Mouse (Mus musculus) liver, embryonic 16.5 days (tissue): ENCODE results near the gene Tle4. TPM values are rescaled to one million over a fixed set of nuclear protein-coding genes. Genes with fewer than 3 reads are reported as not detected.
"Not testable (repeated sequence)": the region's sequence is repeated elsewhere in the genome, so short reads cannot be mapped to it uniquely, and the experiment has no call there.

Source experiments
- ATAC-seq: fragments of 200-750 bp; cut with Nextera tagmentation; 2 replicates; pipeline ENCODE4 v1.8.0; 2017; ENCODE audit warnings: low read depth, mild to moderate bottlenecking, moderate number of reproducible peaks, moderate library complexity
- H3K27ac ChIP-seq: fragments of 300-500 bp; sonication (generic); 2 replicates; pipeline ENCODE4 v1.5.1; 2014; ENCODE audit warnings: mild to moderate bottlenecking, low read length
- H3K27me3 ChIP-seq: fragments of 300-500 bp; sonication (generic); 2 replicates; pipeline ENCODE4 v1.6.1; 2014; ENCODE audit warnings: low read depth, low read length, mixed read lengths; ENCODE audit not compliant: control insufficient read depth, insufficient read depth
- H3K36me3 ChIP-seq: fragments of 300-500 bp; sonication (generic); 2 replicates; pipeline ENCODE4 v1.6.1; 2014; ENCODE audit warnings: mild to moderate bottlenecking; ENCODE audit not compliant: control insufficient read depth, insufficient read depth
- H3K4me1 ChIP-seq: fragments of 300-500 bp; sonication (generic); 2 replicates; pipeline ENCODE4 v1.6.1; 2014; ENCODE audit warnings: low read depth, low read length, mixed read lengths; ENCODE audit not compliant: control insufficient read depth
- H3K4me2 ChIP-seq: fragments of 300-500 bp; sonication (generic); 2 replicates; pipeline ENCODE4 v1.6.1; 2014; ENCODE audit warnings: low read depth, low read length, mixed read lengths
- H3K4me3 ChIP-seq: fragments of 300-500 bp; sonication (generic); 2 replicates; pipeline ENCODE4 v1.5.1; 2014; ENCODE audit warnings: low read depth, mild to moderate bottlenecking, low read length
- H3K9ac ChIP-seq: fragments of 300-500 bp; sonication (generic); 2 replicates; pipeline ENCODE4 v1.6.1; 2014; ENCODE audit warnings: low read depth, low read length
- H3K9me3 ChIP-seq: fragments of 300-500 bp; sonication (generic); replicated peaks from 2 replicates; pipeline ENCODE4 v1.6.1; 2016; ENCODE audit warnings: low read length; ENCODE audit not compliant: control insufficient read depth
- WGBS: fragments of 180-500 bp; shearing (Covaris S2); extraction: QIAGEN DNeasy Blood & Tissue Kit; methylation state at CpG from one replicate; pipeline ENCODE4 v1.1.7; 2014; ENCODE audit not compliant: insufficient replicate concordance; 5-methylcytosine and 5-hydroxymethylcytosine counted together
- polyA plus RNA-seq: library from polyadenylated mRNA; unstranded; fragments of >200 nt; fragmentation: Nextera tagmentation; extraction: Ambion mirVana; gene quantifications from 2 replicates; pipeline ENCODE4 v1.2.1, GENCODE M21; 2015

Gene Tle4
- polyA plus RNA-seq = 2.9 and 3.1 TPM in 2 replicates

GRCm38 (mm10) chr19:14597917-14598689 is at the start of gene Tle4:
Tle4 (minus strand) TSS chr19:14598051.
- Histone ChIP-seq H3K4me1 (peaks cover 20% of the 10 kb centered on the region), H3K4me3 (peak within 1 kb of the TSS; percentile 83), H3K4me2 (peak within 1 kb of the TSS; percentile 95), H3K9ac (peak within 1 kb of the TSS; percentile 81), H3K27me3 (no peaks in the 10 kb centered on the region), H3K9me3 (no peaks in the 10 kb centered on the region), H3K27ac (peak within 1 kb of the TSS; percentile 91), H3K36me3 (no peaks in the 10 kb centered on the region)
- WGBS = under 1% methylated on average over 71 of the region's 71 CpGs
- peak; percentile 93 for ATAC-seq

GRCm38 (mm10) chr19:14645666-14646065 is 47.8 kb upstream of the Tle4 start:
- 17% methylated on average over 2 of the region's 2 CpGs for WGBS
- Histone ChIP-seq H3K4me1 (no peaks in the 10 kb centered on the region), H3K9me3 (no peaks in the 10 kb centered on the region), H3K27ac (no peak overlapping the region), H3K27me3 (no peaks in the 10 kb centered on the region), H3K9ac (no peak overlapping the region), H3K4me3 (no peak overlapping the region), H3K36me3 (no peaks in the 10 kb centered on the region), H3K4me2 (no peak overlapping the region)
- no peak for ATAC-seq

GRCm38 (mm10) chr19:14644756-14645155 is 46.9 kb upstream of the Tle4 start:
- Histone ChIP-seq H3K4me1 (no peaks in the 10 kb centered on the region), H3K4me3 (no peak overlapping the region), H3K4me2 (no peak overlapping the region), H3K9ac (no peak overlapping the region), H3K27me3 (no peaks in the 10 kb centered on the region), H3K9me3 (no peaks in the 10 kb centered on the region), H3K27ac (no peak overlapping the region), H3K36me3 (no peaks in the 10 kb centered on the region)
- 50% methylated on average over 3 of the region's 3 CpGs for WGBS
- ATAC-seq = no peak

- WGBS = 82% methylated on average over 4 of the region's 4 CpGs
- not testable (repeated sequence) for H3K4me2 ChIP-seq, ATAC-seq, H3K27ac ChIP-seq, H3K9ac ChIP-seq, H3K4me3 ChIP-seq, H3K9me3 ChIP-seq, H3K27me3 ChIP-seq, H3K4me1 ChIP-seq, H3K36me3 ChIP-seq
Observed at GRCm38 (mm10) chr19:14643091-14643490, 45.2 kb upstream of the Tle4 start.

GRCm38 (mm10) chr19:14642663-14643062 is 44.8 kb upstream of the Tle4 start:
- ATAC-seq = no peak
- Histone ChIP-seq H3K4me1 (no peaks in the 10 kb centered on the region), H3K4me2 (no peak overlapping the region), H3K36me3 (no peaks in the 10 kb centered on the region), H3K27me3 (no peaks in the 10 kb centered on the region), H3K27ac (no peak overlapping the region), H3K9me3 (no peaks in the 10 kb centered on the region), H3K9ac (no peak overlapping the region), H3K4me3 (no peak overlapping the region)
- 46% methylated on average over 10 of the region's 10 CpGs for WGBS

GRCm38 (mm10) chr19:14635213-14635928 is 37.5 kb upstream of the Tle4 start:
- WGBS = 16% methylated on average over 10 of the region's 10 CpGs
- Histone ChIP-seq H3K27ac (0 out of 2 replicates have a peak overlapping the region, but pooled peaks have one; percentile 12), H3K4me2 (peak overlapping the region; percentile 13; the same call in 1 of the 2 replicates), H3K4me1 (peaks cover 3% of the 10 kb centered on the region; the same call in 1 of the 2 replicates), H3K27me3 (no peaks in the 10 kb centered on the region), H3K36me3 (no peaks in the 10 kb centered on the region), H3K9me3 (no peaks in the 10 kb centered on the region), H3K4me3 (no peak overlapping the region), H3K9ac (no peak overlapping the region)
- peak; percentile 59; the same call in 1 of the 2 replicates for ATAC-seq

GRCm38 (mm10) chr19:14623355-14623754 is 25.5 kb upstream of the Tle4 start:
- H3K9ac ChIP-seq = no peak overlapping the region
- no peak for ATAC-seq
- H3K4me1 ChIP-seq = no peaks in the 10 kb centered on the region
- no peak overlapping the region for H3K4me2 ChIP-seq
- WGBS = 63% methylated on average over 4 of the region's 4 CpGs
- no peak overlapping the region for H3K27ac ChIP-seq
- no peaks in the 10 kb centered on the region for H3K27me3 ChIP-seq
- H3K9me3 ChIP-seq = no peaks in the 10 kb centered on the region
- H3K4me3 ChIP-seq = no peak overlapping the region
- H3K36me3 ChIP-seq = no peaks in the 10 kb centered on the region

GRCm38 (mm10) chr19:14620534-14620933 is 22.7 kb upstream of the Tle4 start:
- Histone ChIP-seq H3K9me3 (no peaks in the 10 kb centered on the region), H3K4me3 (no peak overlapping the region), H3K4me2 (no peak overlapping the region), H3K9ac (no peak overlapping the region), H3K27me3 (no peaks in the 10 kb centered on the region), H3K4me1 (no peaks in the 10 kb centered on the region), H3K27ac (no peak overlapping the region), H3K36me3 (no peaks in the 10 kb centered on the region)
- no peak for ATAC-seq
- WGBS = 86% methylated on average over 1 of the region's 1 CpGs

- Histone ChIP-seq H3K4me2 (no peak overlapping the region), H3K4me1 (no peaks in the 10 kb centered on the region), H3K4me3 (no peak overlapping the region), H3K9ac (no peak overlapping the region), H3K36me3 (no peaks in the 10 kb centered on the region), H3K9me3 (no peaks in the 10 kb centered on the region), H3K27ac (no peak overlapping the region), H3K27me3 (no peaks in the 10 kb centered on the region)
- no peak for ATAC-seq
Observed at GRCm38 (mm10) chr19:14619814-14620213, 22.0 kb upstream of the Tle4 start.
